In the genomic region with DNA sequence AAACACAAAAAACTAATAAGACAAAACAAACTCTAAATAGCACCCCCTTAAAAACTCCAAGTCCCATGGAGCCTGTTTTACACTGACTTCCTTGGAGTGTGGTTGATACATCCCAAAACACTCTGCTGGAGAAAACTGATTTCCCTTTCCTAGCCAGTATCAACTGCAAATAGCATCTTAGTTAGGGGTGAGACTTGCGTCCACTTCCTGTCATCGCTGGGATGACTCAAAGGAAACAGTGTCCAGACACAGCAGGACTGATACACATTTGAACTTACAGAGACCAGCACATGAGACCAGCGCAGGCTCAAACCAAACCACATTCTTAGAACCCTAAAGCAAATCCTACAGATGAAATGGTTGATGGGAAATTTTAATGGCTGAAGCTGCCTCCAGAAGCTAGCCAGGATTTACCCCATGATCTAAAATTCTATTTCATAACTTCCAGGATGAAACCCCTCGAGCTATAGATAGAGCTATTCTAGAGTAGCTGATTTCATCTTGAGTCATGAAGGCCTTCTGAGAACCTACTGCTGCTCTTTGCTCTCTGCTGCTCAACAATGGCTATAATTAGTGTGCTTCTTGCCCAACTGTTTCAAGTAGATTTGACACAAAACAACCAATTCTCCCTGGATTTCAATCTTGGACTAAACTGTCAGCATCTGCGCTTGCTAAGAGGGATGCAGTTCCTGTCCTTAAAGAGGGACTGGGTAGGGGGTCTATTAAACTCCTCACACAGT, we compare ENCODE assay signal across 8 mouse cellular contexts.
DNase-seq lines count a peak whose midpoint lies in the region; ATAC-seq and TF ChIP-seq lines count a peak whose summit lies in the region.
"Had no signal": no experiment of that assay in that cellular context is flagged by ENCODE, and none has a peak within 500 bp of the region (broad histone marks: within the 10 kb centered on the region; RNA-seq: fewer than 3 reads in every experiment).

No protein-coding gene starts in this region.

- H3K27ac ChIP-seq in CH12.LX (ENCODE audit: insufficient read depth, low read depth): peak overlapping the region; percentile 72
- peak overlapping the region; percentile 63 for H3K27ac ChIP-seq in heart, embryonic 10.5 days

- peak; percentile 23 to 25 for DNase-seq in kidney, adult 8-10 months
- no peak for DNase-seq in kidney, postnatal 10 days
- DNase-seq in CH12.LX (ENCODE audit: extremely low read depth): peak; percentile 27
- DNase-seq in heart, embryonic 10.5 days (ENCODE audit: low spot score): no peak
- no peak for DNase-seq in retina, postnatal 1 day
- DNase-seq in cerebellum, adult 9-10 months: no peak
- DNase-seq: gastrocnemius, postnatal 10 days had no signal

- TF ChIP-seq CTCF in CH12.LX (conservative IDR thresholded peaks at IDR 0.05 in 1 of 2, IDR thresholded peaks at IDR 0.05 in 1 of 2; ENCODE audit: low read depth in 2 of 2, low read length in 2 of 2): no peak

- peak overlapping the region; percentile 57 for H3K9ac ChIP-seq in CH12.LX (ENCODE audit: insufficient read depth, low read depth)

- H3K4me1 ChIP-seq in CH12.LX (ENCODE audit: control insufficient read depth in 1 of 2, insufficient read depth in 2 of 2): peaks cover 12 to 65% of the 10 kb centered on the region in 2 experiments
- peaks cover 37% of the 10 kb centered on the region for H3K4me1 ChIP-seq in heart, embryonic 10.5 days

- in situ Hi-C loops in CH12.LX (cut with MboI; ENCODE audit: low pct_ligation_motif_present, low pct_unique_long_range_greater_than_20kb, low sequenced_read_pairs): loop anchor here (10.0 to 25.0 kb wide), 2 partner anchors 147 to 279 kb away; a partner anchor contains a TSS

- 0 out of 2 replicates have a peak, but pooled peaks have one; percentile 31 for ATAC-seq in megakaryocyte, adult 5-6 weeks (ENCODE audit: poor library complexity, severe bottlenecking)

- dilution Hi-C loops in CH12.LX (cut with MboI; ENCODE audit: extremely low pct_ligation_motif_present, extremely low pct_unique_long_range_greater_than_20kb, low sequenced_read_pairs): no loop called here

- no peaks in the 10 kb centered on the region for H3K27me3 ChIP-seq in CH12.LX (replicated peaks)
- no peaks in the 10 kb centered on the region for H3K27me3 ChIP-seq in heart, embryonic 10.5 days (ENCODE audit: insufficient read depth, poor library complexity, severe bottlenecking)

- no peak for TF ChIP-seq POLR2A in CH12.LX (IDR thresholded peaks at IDR 0.05; ENCODE audit: low read depth, low read length)

- no peak overlapping the region for H3K4me3 ChIP-seq in CH12.LX (replicated peaks in 1 of 3; ENCODE audit: low read depth in 2 of 3, low read length in 2 of 3, poor library complexity in 1 of 3)
- no peak overlapping the region for H3K4me3 ChIP-seq in heart, embryonic 10.5 days

- H3K9me3 ChIP-seq in CH12.LX (replicated peaks; ENCODE audit: low read length): no peaks in the 10 kb centered on the region
- H3K9me3 ChIP-seq in heart, embryonic 10.5 days: no peaks in the 10 kb centered on the region

- no peak for TF ChIP-seq RAD21 in CH12.LX (IDR thresholded peaks at IDR 0.05; ENCODE audit: low read depth, low read length)

- H3K4me2 ChIP-seq in CH12.LX (ENCODE audit: insufficient read depth, low read depth, poor library complexity, severe bottlenecking): peak overlapping the region; percentile 76

- TF ChIP-seq EP300 in CH12.LX (IDR thresholded peaks at IDR 0.05; ENCODE audit: low read length): peak; percentile 59

- H3K36me3 ChIP-seq in CH12.LX (replicated peaks in 1 of 2; ENCODE audit: control insufficient read depth in 1 of 2, insufficient read depth in 1 of 2, low read length in 1 of 2): peaks cover 0 to 15% of the 10 kb centered on the region in 2 experiments
- no peaks in the 10 kb centered on the region for H3K36me3 ChIP-seq in heart, embryonic 10.5 days

- WGBS in heart, embryonic 10.5 days: 40% methylated on average over 5 of the region's 5 CpGs

- no peaks in the 10 kb centered on the region for H3K79me2 ChIP-seq in CH12.LX (replicated peaks; ENCODE audit: control insufficient read depth, extremely low read depth, insufficient read depth, poor library complexity, severe bottlenecking)

TF ChIP-seq in CH12.LX, 34 proteins besides CTCF, POLR2A, EP300 and RAD21:
- TF ChIP-seq UBTF (IDR thresholded peaks at IDR 0.05; ENCODE audit: low read depth, low read length) (no peak), CHD1 (IDR thresholded peaks at IDR 0.05; ENCODE audit: low read depth, low read length) (peak; percentile 68; the same call in 1 of the 2 replicates), MAZ (IDR thresholded peaks at IDR 0.05; ENCODE audit: low read depth, low read length) (0 out of 2 replicates have a peak, but pooled peaks have one; percentile 23), CHD2 (IDR thresholded peaks at IDR 0.05; ENCODE audit: low read length) (0 out of 2 replicates have a peak, but pooled peaks have one; percentile 20), ZC3H11A (IDR thresholded peaks at IDR 0.05; ENCODE audit: low read depth, low read length) (no peak), BHLHE40 (IDR thresholded peaks at IDR 0.05; ENCODE audit: low read depth, low read length) (peak; percentile 14; the same call in 1 of the 2 replicates), SIN3A (IDR thresholded peaks at IDR 0.05; ENCODE audit: low read length) (peak; percentile 47; the same call in 1 of the 2 replicates), TCF12 (IDR thresholded peaks at IDR 0.05; ENCODE audit: low read depth, low read length) (no peak), PAX5 (IDR thresholded peaks at IDR 0.05; ENCODE audit: low read length) (no peak), ZNF384 (IDR thresholded peaks at IDR 0.05; ENCODE audit: low read depth, low read length) (no peak), ZKSCAN1 (IDR thresholded peaks at IDR 0.05; ENCODE audit: borderline replicate concordance, low read depth, low read length) (no peak), MAX (IDR thresholded peaks at IDR 0.05; ENCODE audit: low read length) (0 out of 2 replicates have a peak, but pooled peaks have one; percentile 3), NELFE (IDR thresholded peaks at IDR 0.05; ENCODE audit: low read depth, low read length) (0 out of 2 replicates have a peak, but pooled peaks have one; percentile 31), RCOR1 (conservative IDR thresholded peaks at IDR 0.05; ENCODE audit: low read depth, low read length) (0 out of 2 replicates have a peak, but pooled peaks have one; percentile 70), MXI1 (IDR thresholded peaks at IDR 0.05; ENCODE audit: low read depth, low read length) (no peak), USF1 (IDR thresholded peaks at IDR 0.05; ENCODE audit: low read depth, low read length) (no peak), JUN (IDR thresholded peaks at IDR 0.05; ENCODE audit: insufficient read depth, low read depth, low read length) (no peak; the same call in 1 of the 2 replicates), KAT2A (IDR thresholded peaks at IDR 0.05; ENCODE audit: insufficient replicate concordance, low read length) (no peak), ETS1 (conservative IDR thresholded peaks at IDR 0.05; ENCODE audit: low read depth, low read length) (no peak; the same call in 1 of the 2 replicates), POLR2AphosphoS2 (IDR thresholded peaks at IDR 0.05; ENCODE audit: low read depth, low read length) (no peak), ZMIZ1 (IDR thresholded peaks at IDR 0.05; ENCODE audit: low read depth, low read length) (0 out of 2 replicates have a peak, but pooled peaks have one; percentile 41), MAFK (IDR thresholded peaks at IDR 0.05; ENCODE audit: insufficient replicate concordance, low read length) (no peak), SMC3 (IDR thresholded peaks at IDR 0.05; ENCODE audit: low read depth, low read length) (no peak), GABPA (IDR thresholded peaks at IDR 0.05; ENCODE audit: insufficient replicate concordance, low read depth, low read length) (no peak), JUND (conservative IDR thresholded peaks at IDR 0.05; ENCODE audit: low read depth, low read length) (peak; percentile 63), MYC (IDR thresholded peaks at IDR 0.05; ENCODE audit: low read depth, low read length) (no peak), TBP (conservative IDR thresholded peaks at IDR 0.05; ENCODE audit: low read depth, low read length) (0 out of 2 replicates have a peak, but pooled peaks have one; percentile 33), E2F4 (IDR thresholded peaks at IDR 0.05; ENCODE audit: insufficient replicate concordance, low read depth, low read length) (no peak), USF2 (conservative IDR thresholded peaks at IDR 0.05; ENCODE audit: low read depth, low read length) (no peak), ELF1 (IDR thresholded peaks at IDR 0.05; ENCODE audit: low read depth, low read length) (no peak), NRF1 (IDR thresholded peaks at IDR 0.05; ENCODE audit: low read depth, low read length) (no peak), IRF4 (IDR thresholded peaks at IDR 0.05; ENCODE audit: low read depth, low read length) (peak; percentile 78), MEF2A (IDR thresholded peaks at IDR 0.05; ENCODE audit: borderline replicate concordance, low read depth, low read length) (peak; percentile 88), HCFC1 (IDR thresholded peaks at IDR 0.05; ENCODE audit: low read depth, low read length) (peak; percentile 45; the same call in 1 of the 2 replicates)

Comparison
In these comparisons a context has a peak if more than half of its experiments do, and no peak if none do; other contexts are left out.
1. DNase-seq: peak in kidney, adult 8-10 months (2 of 2) and CH12.LX (single experiment); none in kidney, postnatal 10 days (single experiment), heart, embryonic 10.5 days (single experiment), retina, postnatal 1 day (single experiment) and cerebellum, adult 9-10 months (single experiment).